Mouse (Mus musculus) midbrain, embryonic 16.5 days (tissue): ENCODE measurements at regions not wholly inside any gene's neighbourhood (a gene's known extent, or its start where the extent isn't known, plus 50 kb on each side); places are given as distances from the start of the nearest gene placed in this dataset.

ENCODE experiments used
- ATAC-seq: fragments of 200-750 bp; cut with Nextera tagmentation; 2 replicates; pipeline ENCODE4 v1.8.0; 2017; ENCODE audit warnings: moderate TSS enrichment
- H3K27ac ChIP-seq: fragments of 300-500 bp; sonication (generic); 2 replicates; pipeline ENCODE4 v1.5.1; 2014; ENCODE audit warnings: mild to moderate bottlenecking, low read length, mixed read lengths
- H3K27me3 ChIP-seq: fragments of 300-500 bp; sonication (generic); 2 replicates; pipeline ENCODE4 v1.6.1; 2014; ENCODE audit warnings: low read depth, low read length, mixed read lengths; ENCODE audit not compliant: control insufficient read depth, insufficient read depth
- H3K36me3 ChIP-seq: fragments of 300-500 bp; sonication (generic); 2 replicates; pipeline ENCODE4 v1.6.1; 2014; ENCODE audit warnings: mild to moderate bottlenecking, low read length, moderate library complexity, mixed read lengths; ENCODE audit not compliant: control insufficient read depth, insufficient read depth
- H3K4me1 ChIP-seq: fragments of 300-500 bp; sonication (generic); 2 replicates; pipeline ENCODE4 v1.6.1; 2014; ENCODE audit warnings: mild to moderate bottlenecking, low read length, mixed read lengths; ENCODE audit not compliant: control insufficient read depth, insufficient read depth
- H3K4me2 ChIP-seq: fragments of 300-500 bp; sonication (generic); 2 replicates; pipeline ENCODE4 v1.6.1; 2014; ENCODE audit warnings: mild to moderate bottlenecking, low read length, mixed read lengths
- H3K4me3 ChIP-seq: fragments of 300-500 bp; sonication (generic); 2 replicates; pipeline ENCODE4 v1.5.1; 2014; ENCODE audit warnings: low read depth, mild to moderate bottlenecking, low read length, moderate library complexity, mixed read lengths
- H3K9ac ChIP-seq: fragments of 300-500 bp; sonication (generic); 2 replicates; pipeline ENCODE4 v1.6.1; 2014; ENCODE audit warnings: low read depth, low read length, mixed read lengths
- H3K9me3 ChIP-seq: fragments of 300-500 bp; sonication (generic); replicated peaks from 2 replicates; pipeline ENCODE4 v1.6.1; 2014; ENCODE audit warnings: mild to moderate bottlenecking, low read length, mixed read lengths; ENCODE audit not compliant: control insufficient read depth, poor library complexity, severe bottlenecking
- WGBS: fragments of 180-500 bp; shearing (Covaris S2); extraction: QIAGEN DNeasy Blood & Tissue Kit; methylation state at CpG from one replicate; pipeline ENCODE4 v1.1.7; 2014; 5-methylcytosine and 5-hydroxymethylcytosine counted together

- no peaks in the 10 kb centered on the region for H3K9me3 ChIP-seq
- no peak overlapping the region for H3K27ac ChIP-seq
- H3K4me2 ChIP-seq: no peak overlapping the region
- H3K4me1 ChIP-seq: no peaks in the 10 kb centered on the region
- no peaks in the 10 kb centered on the region for H3K27me3 ChIP-seq
- no peak overlapping the region for H3K9ac ChIP-seq
- no peaks in the 10 kb centered on the region for H3K36me3 ChIP-seq
- no peak for ATAC-seq
- H3K4me3 ChIP-seq: no peak overlapping the region
- 57% methylated on average over 1 of the region's 1 CpGs for WGBS
Measured at GRCm38 (mm10) chr12:12846716-12847115, 95.0 kb downstream of the Mycn start.

- no peaks in the 10 kb centered on the region for H3K36me3 ChIP-seq
- H3K9ac ChIP-seq: no peak overlapping the region
- peaks cover 2% of the 10 kb centered on the region; the same call in 1 of the 2 replicates for H3K4me1 ChIP-seq
- H3K27me3 ChIP-seq: no peaks in the 10 kb centered on the region
- H3K9me3 ChIP-seq: no peaks in the 10 kb centered on the region
- H3K4me2 ChIP-seq: no peak overlapping the region
- H3K27ac ChIP-seq: no peak overlapping the region
- H3K4me3 ChIP-seq: no peak overlapping the region
- 0 out of 2 replicates have a peak, but pooled peaks have one; percentile 12 for ATAC-seq
- WGBS: 23% methylated on average over 17 of the region's 17 CpGs
Measured at GRCm38 (mm10) chr12:12842247-12842957, 99.3 kb downstream of the Mycn start.

GRCm38 (mm10) chr12:12841385-12842238 is 100.1 kb downstream of the Mycn start:
- Histone ChIP-seq H3K27me3 (no peaks in the 10 kb centered on the region), H3K4me2 (no peak overlapping the region), H3K27ac (no peak overlapping the region), H3K4me3 (no peak overlapping the region), H3K36me3 (no peaks in the 10 kb centered on the region), H3K9ac (no peak overlapping the region), H3K4me1 (peaks cover 2% of the 10 kb centered on the region; the same call in 1 of the 2 replicates), H3K9me3 (no peaks in the 10 kb centered on the region)
- ATAC-seq: peak; percentile 61
- WGBS: 71% methylated on average over 5 of the region's 5 CpGs

DNA sequence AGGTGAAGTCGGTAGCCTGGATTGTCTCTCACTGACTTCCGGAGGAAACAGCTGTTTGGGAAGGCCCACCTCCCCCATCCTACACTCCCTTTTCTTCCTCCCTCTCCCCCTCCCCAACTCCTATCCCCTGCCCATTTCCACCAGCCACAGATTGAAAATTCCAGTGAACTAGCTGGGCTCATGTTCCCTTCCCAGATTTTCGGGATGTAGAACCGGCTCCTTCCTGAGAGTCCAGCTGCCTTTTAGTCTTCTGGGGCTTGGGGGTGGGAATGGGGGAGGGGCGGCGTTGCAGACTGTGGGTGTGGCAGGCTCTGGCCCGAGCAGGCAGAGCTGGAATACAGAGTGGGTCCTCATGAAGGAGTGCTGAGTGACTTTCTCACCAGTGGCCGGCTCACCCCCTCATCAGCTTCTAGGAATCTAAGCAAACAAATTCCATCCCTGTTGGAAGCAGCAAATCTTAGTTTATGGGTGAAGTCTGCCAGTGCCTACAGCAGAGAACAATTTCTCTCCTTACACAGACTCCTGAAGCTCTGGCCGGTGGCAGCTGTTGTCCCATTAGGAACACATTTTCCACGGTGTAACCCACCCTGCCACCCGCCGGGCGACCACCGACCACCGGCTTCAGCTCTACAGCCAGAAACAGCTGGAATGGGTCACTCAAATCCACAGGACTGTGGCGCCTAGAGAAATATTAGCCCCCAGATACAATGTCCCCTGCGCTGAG is 100.9 kb downstream of the Mycn start:
- Histone ChIP-seq H3K27ac (no peak overlapping the region), H3K27me3 (no peaks in the 10 kb centered on the region), H3K9me3 (no peaks in the 10 kb centered on the region), H3K4me2 (peak overlapping the region; percentile 17; the same call in 1 of the 2 replicates), H3K4me1 (peaks cover 2% of the 10 kb centered on the region; the same call in 1 of the 2 replicates), H3K9ac (no peak overlapping the region), H3K4me3 (no peak overlapping the region), H3K36me3 (no peaks in the 10 kb centered on the region)
- ATAC-seq: peak; percentile 3; the same call in 1 of the 2 replicates
- 30% methylated on average over 17 of the region's 17 CpGs for WGBS

DNA sequence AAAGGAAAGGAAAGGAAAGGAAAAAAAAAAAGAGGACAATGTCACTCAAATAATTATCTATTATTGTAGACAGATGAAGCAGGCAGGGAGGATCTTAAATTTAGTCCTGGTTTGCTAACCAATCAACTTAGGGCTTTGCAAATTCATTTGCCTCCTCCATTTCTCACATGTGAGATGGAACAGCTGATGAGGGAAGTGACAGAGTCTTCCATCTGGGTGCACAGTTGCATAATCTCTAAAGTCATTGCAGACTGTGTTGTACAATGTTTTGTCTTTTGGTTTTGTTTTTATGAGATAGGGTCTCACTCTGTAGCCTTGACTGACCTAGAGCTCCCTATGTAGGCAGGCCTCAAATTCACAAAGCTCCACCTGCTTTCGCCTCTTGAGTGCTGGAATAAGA is 103.9 kb downstream of the Mycn start:
- WGBS: 100% methylated on average over 1 of the region's 1 CpGs

DNA sequence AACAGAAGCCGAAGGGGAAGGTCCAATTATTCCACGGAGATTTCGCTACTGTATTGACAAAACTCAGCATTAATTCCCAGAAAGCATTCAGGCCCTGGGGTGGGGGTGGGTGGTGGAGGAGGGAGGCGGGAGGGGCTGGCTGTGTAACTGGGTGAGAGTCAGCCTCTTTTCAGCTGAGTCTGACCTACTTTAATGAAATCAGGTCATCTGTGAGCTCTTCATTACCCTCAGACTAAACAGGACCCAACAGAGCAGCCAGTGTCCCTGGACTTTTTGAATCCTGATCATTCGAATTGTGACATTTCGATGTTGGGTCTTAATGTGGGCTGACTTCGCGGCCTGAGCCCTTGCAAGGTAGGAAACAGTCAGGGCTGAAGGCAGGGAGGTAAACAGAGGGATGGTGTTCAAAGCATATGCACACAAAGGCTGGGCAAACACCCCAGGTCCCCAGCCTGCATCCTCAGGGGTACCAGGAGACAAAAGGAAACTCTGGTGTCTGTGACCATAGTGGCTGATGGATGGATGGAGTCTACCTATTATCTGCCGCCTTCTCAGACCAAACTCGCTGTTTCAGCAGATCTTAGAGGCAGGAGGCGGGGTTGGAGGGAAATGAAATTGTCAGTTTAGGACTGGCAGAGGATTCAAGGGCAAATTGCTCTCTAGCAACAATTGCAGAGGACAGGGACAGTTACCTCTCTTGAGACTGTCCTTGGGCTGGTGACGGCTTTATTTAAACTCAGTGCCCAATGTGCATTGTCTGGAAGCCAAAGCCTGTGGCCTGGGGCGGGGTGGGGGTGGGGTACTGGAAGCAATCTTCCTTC is 113.7 kb downstream of the Mycn start:
- Histone ChIP-seq H3K4me1 (peaks cover 12% of the 10 kb centered on the region), H3K36me3 (no peaks in the 10 kb centered on the region), H3K27me3 (no peaks in the 10 kb centered on the region), H3K9ac (0 out of 2 replicates have a peak overlapping the region, but pooled peaks have one; percentile 20), H3K27ac (peak overlapping the region; percentile 67), H3K9me3 (no peaks in the 10 kb centered on the region), H3K4me3 (no peak overlapping the region), H3K4me2 (peak overlapping the region; percentile 9; the same call in 1 of the 2 replicates)
- ATAC-seq: peak; percentile 75
- 31% methylated on average over 13 of the region's 13 CpGs for WGBS

More for the DNA sequence above, 103.9 kb downstream of the Mycn start:
- Histone ChIP-seq H3K27ac (no peak overlapping the region), H3K9me3 (no peaks in the 10 kb centered on the region), H3K27me3 (no peaks in the 10 kb centered on the region), H3K4me2 (no peak overlapping the region), H3K9ac (no peak overlapping the region), H3K36me3 (no peaks in the 10 kb centered on the region), H3K4me3 (no peak overlapping the region), H3K4me1 (peaks cover 2% of the 10 kb centered on the region; the same call in 1 of the 2 replicates)
- ATAC-seq: no peak

DNA sequence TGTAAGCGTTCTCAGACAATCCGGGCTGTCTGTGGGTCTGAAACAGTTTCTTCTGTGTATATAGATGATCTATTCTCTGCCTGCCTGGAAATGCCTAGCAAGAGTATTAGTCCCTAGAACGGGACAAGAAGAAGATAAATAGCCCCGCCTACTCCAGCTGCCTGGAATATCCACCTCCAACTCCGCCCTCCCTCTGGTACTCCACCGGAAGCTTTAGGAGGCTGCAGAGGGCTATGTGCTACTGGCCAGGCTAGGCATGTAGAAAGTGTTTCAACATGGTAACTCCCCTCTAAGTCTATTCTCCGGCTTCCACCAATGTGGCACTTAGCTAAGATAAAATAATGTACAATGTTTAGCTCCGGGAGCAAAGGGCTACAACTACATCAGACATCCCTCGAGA is 114.3 kb downstream of the Mycn start:
- WGBS: 47% methylated on average over 9 of the region's 9 CpGs
- H3K27ac ChIP-seq: peak overlapping the region; percentile 67
- no peaks in the 10 kb centered on the region for H3K9me3 ChIP-seq
- ATAC-seq: peak; percentile 44
- H3K4me3 ChIP-seq: no peak overlapping the region
- H3K4me2 ChIP-seq: no peak overlapping the region
- peaks cover 12% of the 10 kb centered on the region for H3K4me1 ChIP-seq
- H3K27me3 ChIP-seq: no peaks in the 10 kb centered on the region
- H3K36me3 ChIP-seq: no peaks in the 10 kb centered on the region
- H3K9ac ChIP-seq: no peak overlapping the region

DNA sequence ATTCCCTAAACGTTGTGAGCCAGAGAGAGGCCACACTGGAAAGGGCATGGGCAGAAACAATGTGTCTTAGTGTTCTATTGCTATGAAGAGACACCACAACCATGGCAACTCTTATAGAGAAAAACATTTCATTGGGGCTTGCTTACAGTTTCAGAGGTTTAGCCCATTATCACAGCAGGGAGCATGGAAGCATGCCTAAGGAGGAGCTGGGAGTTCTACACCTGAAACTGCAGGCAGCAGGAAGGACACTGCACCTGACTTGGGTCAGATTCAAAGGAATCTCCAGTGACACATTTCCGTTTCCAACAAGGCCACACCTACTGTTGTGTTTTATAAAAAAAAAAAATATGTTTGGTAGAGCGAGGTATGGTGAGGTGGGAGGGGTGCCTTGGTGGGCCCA is 115.3 kb downstream of the Mycn start:
- Histone ChIP-seq H3K27ac (no peak overlapping the region), H3K4me3 (no peak overlapping the region), H3K4me2 (no peak overlapping the region), H3K4me1 (peaks cover 12% of the 10 kb centered on the region), H3K9ac (no peak overlapping the region), H3K27me3 (no peaks in the 10 kb centered on the region), H3K9me3 (no peaks in the 10 kb centered on the region), H3K36me3 (no peaks in the 10 kb centered on the region)
- ATAC-seq: no peak
- 63% methylated on average over 3 of the region's 3 CpGs for WGBS
